Mouse (Mus musculus): ENCODE data around the gene Ppp1r21.

Ppp1r21 gene

DNA sequence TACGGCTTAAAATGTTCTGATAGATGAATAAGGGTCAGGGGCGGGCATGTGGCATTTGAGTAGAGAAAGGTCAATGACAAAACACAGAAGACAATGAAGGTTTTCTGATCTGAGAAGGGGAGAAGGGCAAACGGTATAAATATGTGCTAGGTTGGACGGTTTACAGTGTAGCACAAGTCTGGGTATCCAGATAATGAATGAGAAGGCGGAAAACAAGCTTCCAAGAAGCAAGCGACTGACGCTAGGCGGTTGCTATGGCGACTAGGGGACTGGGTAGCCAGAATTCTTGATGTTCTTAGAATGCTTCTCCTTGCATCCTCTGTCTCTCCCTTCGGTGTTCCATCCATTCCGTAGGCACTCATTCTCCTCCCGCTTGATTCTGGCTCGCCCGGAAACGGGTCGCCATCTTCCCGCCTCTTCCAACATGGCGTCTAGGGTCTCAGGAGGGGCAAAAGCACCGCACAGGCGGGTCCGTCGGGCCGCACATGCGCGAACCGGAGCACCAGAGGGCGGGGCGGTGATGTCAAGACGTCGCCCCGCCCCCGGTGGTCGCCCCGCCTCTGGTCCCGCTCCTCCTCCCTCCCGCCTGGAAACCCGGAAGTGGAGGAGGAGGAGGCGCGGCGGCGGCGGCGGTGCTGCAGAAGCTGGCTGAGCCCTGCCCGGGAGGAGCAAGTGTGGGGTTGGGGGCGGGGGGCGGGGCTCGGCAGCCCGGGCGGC is at the start of gene Ppp1r21:
Gene Ppp1r21, plus strand, starts transcription at position 600 of the 717 bp plus-strand sequence.
- POLR2A ChIA-PET = interaction anchor here (0.6 to 3.2 kb wide), 51 partner anchors 9 to 1464 kb away, joined by 3 to 32 read pairs (median 4); partner anchors contain the start of genes Foxn2 (in 2 of the 4), Msh6 (in 2 of the 4) and Ston1 (in 1 of the 4)
- CTCF ChIA-PET = interaction anchor here (0.5 to 1.4 kb wide), 12 partner anchors 18 to 556 kb away, joined by 3 to 13 read pairs (median 4); no protein-coding TSS in a partner anchor

- POLR2A ChIA-PET = interaction anchor here in 3 of 4 experiments (1.0 to 2.2 kb wide), 8 partner anchors 11 to 133 kb away, joined by 3 to 8 read pairs (median 4); partner anchors contain the start of gene Foxn2 (in 1 of the 3)
- CTCF ChIA-PET = interaction anchor here in 1 of 4 experiments (0.5 kb wide), 1 partner anchor 399 kb away, joined by 3 read pairs; no protein-coding TSS in a partner anchor
Measured at GRCm38 (mm10) chr17:88480369-88480768, 49.5 kb upstream of the Ppp1r21 start.

DNA sequence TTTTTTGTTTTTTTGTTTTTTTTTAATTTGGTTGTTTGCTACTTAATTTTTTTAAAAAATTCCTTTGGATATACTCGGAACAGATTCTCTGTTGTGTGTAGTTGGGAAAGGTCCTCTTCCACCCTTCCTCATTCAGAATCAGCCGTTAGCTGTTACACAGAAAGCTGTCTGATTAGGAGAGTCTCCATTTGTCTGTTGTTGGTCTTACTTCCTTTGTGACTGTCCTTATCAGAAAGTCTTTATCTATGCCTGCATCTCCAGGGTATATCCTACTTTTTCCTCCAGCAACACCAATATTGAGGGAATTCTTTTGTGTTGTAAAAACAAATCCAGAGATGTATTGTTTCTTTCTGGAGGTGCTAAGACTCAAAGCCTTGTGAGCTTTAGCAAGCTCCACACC is 48.9 kb upstream of the Ppp1r21 start:
- ChIA-PET POLR2A (interaction anchor here in 3 of 4 experiments (0.9 to 2.2 kb wide), 9 partner anchors 12 to 134 kb away, joined by 3 to 8 read pairs (median 4); partner anchors contain the start of gene Foxn2 (in 1 of the 3)), CTCF (no interaction called here)

GRCm38 (mm10) chr17:88481587-88481986 is 48.3 kb upstream of the Ppp1r21 start:
- ChIA-PET POLR2A (interaction anchor here in 2 of 4 experiments (0.9 to 2.2 kb wide), 5 partner anchors 13 to 40 kb away, joined by 3 to 8 read pairs (median 5); no protein-coding TSS in a partner anchor), CTCF (no interaction called here)

DNA sequence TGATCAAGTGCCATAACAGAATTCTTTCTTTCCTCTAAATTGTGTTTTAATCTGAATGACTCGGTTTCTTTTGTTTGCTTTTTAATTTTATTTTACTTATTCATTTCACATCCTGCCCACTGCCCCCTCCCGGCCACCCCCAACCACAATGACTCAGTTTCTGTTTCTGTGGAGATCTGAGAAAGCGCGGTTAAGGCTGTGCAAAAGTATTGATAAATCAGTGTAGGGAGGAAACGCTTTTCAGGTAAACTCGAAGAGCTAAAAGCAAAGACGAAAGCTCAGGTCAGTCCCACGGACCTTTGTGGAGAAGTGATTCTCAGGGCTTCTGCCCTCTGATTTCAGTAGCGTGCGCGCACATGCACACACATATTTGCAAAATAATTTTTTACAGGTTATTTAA is 45.4 kb upstream of the Ppp1r21 start:
- CTCF ChIA-PET = no interaction called here
- POLR2A ChIA-PET = interaction anchor here in 3 of 4 experiments (0.9 to 2.1 kb wide), 16 partner anchors 9 to 228 kb away, joined by 3 to 7 read pairs (median 4); partner anchors contain the start of gene Foxn2 (in 1 of the 3)

DNA sequence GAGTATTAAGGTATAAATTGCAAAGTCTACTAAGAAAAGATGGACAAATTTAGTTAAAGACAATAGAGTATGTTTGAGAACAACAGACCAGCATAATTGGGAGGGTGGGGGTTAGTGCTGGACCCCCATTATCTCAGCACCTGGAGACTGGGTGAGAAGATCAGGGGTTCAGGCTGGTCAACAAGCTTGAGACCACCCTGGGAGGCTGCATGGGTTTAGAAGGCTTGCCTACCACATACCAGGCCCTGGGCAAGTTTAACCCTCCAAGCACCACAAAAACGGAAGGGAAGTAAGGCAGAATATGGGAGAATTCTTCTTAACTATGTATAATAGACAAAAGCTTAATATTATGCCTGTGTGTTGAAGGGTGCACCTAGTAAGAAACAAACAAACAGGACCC is 45.0 kb upstream of the Ppp1r21 start:
- ChIA-PET CTCF (no interaction called here), POLR2A (interaction anchor here in 3 of 4 experiments (0.9 to 2.1 kb wide), 12 partner anchors 9 to 228 kb away, joined by 3 to 7 read pairs (median 4); partner anchors contain the start of gene Foxn2 (in 1 of the 3))

DNA sequence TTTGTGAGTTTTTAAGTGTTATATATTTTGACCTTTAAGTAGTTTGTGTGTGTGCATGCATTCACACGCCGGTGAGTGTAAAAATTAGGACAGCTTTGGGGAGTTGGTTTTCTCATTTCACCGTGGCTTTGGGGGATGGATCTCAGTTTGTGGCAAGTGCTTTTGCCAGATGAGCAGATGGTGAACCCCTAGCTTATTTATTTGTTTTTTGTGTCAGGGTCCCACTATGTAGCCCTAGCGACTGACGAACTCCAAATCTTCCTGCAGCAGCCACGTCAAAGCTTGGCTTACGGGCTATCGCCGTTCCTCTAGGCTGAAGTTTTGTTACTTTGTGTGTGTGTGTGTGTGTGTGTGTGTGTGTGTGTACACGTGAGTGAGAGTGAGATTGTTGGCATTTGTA is 39.4 kb upstream of the Ppp1r21 start:
- CTCF ChIA-PET = interaction anchor here in 1 of 4 experiments (0.7 kb wide), 1 partner anchor 78 kb away, joined by 4 read pairs; no protein-coding TSS in a partner anchor
- POLR2A ChIA-PET = interaction anchor here in 3 of 4 experiments (0.6 to 1.9 kb wide), 10 partner anchors 14 to 1734 kb away, joined by 3 to 6 read pairs (median 3); no protein-coding TSS in a partner anchor

DNA sequence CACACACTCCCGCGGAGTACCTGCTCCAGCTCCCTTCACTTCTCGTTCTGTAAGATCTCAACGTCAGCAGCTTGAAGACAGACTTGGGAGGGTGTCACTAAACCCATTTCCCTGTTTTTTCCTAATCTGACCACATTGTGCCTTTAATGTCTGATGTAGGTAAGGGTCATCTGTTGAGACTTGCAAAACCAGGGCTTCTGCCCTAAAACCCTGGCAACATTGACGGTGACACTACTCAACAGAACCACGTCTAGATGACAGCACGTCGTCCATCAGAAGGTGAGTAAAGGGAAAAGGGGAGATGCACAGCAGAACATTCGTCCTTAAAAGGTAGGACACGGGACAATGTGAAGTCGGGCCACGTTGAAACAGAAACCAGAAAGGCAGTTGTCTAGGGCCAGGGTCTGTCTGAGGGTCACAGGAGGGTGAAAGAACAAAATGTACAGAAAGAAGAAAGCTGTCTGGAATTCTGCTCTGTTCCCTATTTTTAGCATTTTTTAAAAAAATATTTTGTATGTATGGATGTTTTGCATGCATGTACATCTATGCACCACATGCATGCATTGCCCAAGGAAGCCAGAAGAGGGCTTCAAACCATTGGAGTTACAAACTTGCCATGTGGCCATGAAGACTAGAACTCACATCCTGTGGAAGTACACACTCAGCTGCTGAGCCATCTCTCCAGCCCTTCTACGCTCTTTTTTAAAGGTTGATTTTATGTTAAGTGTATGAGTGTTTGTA is 38.4 kb upstream of the Ppp1r21 start:
- ChIA-PET CTCF (no interaction called here), POLR2A (interaction anchor here in 2 of 4 experiments (0.6 to 2.4 kb wide), 8 partner anchors 14 to 83 kb away, joined by 3 to 7 read pairs (median 4); no protein-coding TSS in a partner anchor)

- POLR2A ChIA-PET = interaction anchor here in 2 of 4 experiments (0.7 to 4.1 kb wide), 3 partner anchors 13 to 84 kb away, joined by 3 to 43 read pairs (median 7); no protein-coding TSS in a partner anchor
- CTCF ChIA-PET = no interaction called here
Measured at GRCm38 (mm10) chr17:88492107-88492460, 37.8 kb upstream of the Ppp1r21 start.

DNA sequence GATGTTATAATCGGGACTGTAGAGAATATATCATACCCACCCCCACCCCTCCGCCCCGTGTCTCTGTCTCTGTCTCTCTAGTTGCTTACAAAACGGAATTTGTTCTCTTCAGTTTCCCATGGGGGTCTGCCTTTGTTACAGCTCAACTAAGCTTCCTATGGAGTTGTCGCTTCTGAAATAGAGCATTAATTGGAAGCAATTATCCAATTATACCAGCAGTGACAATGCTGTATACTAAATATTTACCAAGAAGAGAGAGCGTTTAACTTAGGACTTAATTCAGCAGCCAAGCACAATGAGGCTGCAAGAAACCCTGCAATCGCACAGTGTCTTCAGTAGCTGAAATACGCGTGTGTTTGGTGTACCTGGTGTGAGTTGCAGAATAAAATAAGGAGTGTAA is 36.4 kb upstream of the Ppp1r21 start:
- ChIA-PET CTCF (interaction anchor here in 2 of 4 experiments (0.8 to 2.2 kb wide), 2 partner anchors 17 to 510 kb away, joined by 4 to 7 read pairs; no protein-coding TSS in a partner anchor), POLR2A (interaction anchor here (0.6 to 4.1 kb wide), 22 partner anchors 9 to 464 kb away, joined by 3 to 43 read pairs (median 6); partner anchors contain the start of gene Foxn2 (in 1 of the 4))

DNA sequence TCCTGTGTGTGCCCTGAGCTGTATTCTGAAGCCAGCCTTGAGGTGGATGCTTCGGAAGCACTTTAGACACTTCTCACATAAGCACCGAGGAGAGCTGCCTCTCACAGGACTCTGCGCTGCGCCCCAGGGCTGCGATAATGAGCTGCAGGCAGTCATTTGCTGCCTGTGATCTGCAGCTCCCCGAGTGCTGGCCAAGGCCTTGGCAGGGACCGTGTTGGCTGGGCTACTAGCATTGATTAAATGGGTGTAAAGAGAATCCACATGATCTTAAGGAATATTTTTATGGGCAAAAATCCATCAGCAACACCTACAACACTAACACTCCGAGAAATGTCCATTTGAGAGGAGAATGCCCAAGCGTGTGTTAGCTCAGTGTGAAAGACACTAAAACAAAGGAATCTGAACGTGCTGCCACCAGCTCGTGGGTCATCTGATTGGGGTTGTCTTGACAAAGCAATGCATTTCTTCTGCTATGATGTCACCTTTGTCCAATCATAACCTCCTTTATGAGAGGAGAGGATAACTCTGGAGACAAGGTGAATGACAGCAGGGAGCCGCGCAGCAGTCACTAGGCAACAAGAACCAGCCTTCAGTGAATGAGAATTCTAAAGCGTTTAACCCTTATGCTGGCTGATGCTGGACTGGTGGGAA is 35.7 kb upstream of the Ppp1r21 start:
- ChIA-PET POLR2A (interaction anchor here (0.6 to 4.1 kb wide), 23 partner anchors 8 to 465 kb away, joined by 3 to 43 read pairs (median 6); partner anchors contain the start of gene Foxn2 (in 1 of the 4)), CTCF (interaction anchor here in 1 of 4 experiments (2.2 kb wide), 1 partner anchor 16 kb away, joined by 7 read pairs; no protein-coding TSS in a partner anchor)

DNA sequence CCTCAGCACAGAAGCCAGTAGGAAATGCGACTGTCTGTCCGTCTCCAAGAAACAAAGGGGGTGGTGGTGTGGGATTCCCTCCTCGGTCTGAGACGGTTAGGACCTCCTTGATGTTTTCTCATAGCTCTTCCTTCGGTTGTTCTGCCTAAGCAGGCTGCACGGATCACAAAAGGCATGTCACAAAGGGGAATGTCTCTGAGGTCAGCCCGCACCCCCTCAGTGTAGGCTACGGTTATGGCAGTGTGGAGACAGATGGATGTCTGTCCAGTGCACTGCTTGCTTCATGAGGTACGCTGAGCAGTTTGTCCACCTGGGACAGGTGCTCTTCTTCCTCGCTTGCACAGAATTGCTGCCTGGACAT is 35.2 kb upstream of the Ppp1r21 start:
- ChIA-PET POLR2A (interaction anchor here in 3 of 4 experiments (0.5 to 4.1 kb wide), 13 partner anchors 8 to 238 kb away, joined by 3 to 43 read pairs (median 5); partner anchors contain the start of gene Foxn2 (in 1 of the 3)), CTCF (no interaction called here)

DNA sequence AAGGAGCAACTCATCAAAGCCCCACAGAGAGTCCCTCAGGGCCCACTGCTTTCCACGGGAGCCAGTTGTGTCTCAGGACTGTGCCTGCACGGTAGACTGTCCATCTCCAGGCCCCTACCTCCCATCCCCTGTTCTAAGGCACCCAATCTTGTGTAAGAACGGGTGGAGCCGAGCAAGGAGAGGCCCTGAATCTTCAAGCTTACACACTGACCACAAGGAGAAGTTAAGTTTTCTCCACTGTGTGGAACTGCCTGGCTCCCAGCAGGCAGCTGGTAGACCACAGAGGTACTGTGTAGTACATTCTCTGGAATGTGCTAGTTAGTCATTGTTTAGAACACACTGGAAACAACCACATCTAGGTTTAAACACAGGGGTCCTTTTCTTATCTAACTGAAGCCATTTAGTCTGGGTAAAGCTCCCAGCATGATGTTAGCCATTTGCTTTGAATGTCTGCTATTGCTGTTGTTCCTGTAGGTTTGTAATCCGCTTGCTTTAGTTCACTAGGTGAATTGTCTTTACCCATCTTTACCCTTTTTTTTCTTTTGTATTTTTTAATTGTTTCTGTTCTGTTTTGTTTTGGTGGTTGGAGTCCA is 31.7 kb upstream of the Ppp1r21 start:
- ChIA-PET CTCF (interaction anchor here in 1 of 4 experiments (0.8 kb wide), 1 partner anchor 9 kb away, joined by 3 read pairs; no protein-coding TSS in a partner anchor), POLR2A (interaction anchor here in 3 of 4 experiments (1.1 to 4.5 kb wide), 17 partner anchors 9 to 242 kb away, joined by 3 to 69 read pairs (median 4); partner anchors contain the start of gene Foxn2 (in 1 of the 3))

DNA sequence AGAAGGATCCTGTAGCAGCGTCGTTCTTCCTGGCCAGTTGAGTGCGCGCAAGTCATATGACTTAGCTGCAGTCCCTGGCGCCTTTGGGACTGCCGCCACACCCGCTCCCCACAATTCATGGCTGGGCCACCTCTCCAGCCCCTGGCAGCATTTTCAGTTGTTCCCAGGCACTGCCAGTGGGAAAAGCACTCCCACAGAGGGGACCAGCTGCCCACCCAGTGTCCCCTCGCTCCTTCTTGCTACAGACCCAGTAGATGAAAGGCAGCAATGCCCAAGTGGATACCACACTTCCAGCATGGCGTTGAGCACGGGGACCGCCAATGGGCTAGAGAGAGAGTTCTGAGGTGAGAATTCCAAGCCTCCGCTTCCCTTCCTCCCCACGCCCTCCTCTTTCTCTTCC is 25.9 kb upstream of the Ppp1r21 start:
- POLR2A ChIA-PET = interaction anchor here in 1 of 4 experiments (2.9 kb wide), 1 partner anchor 248 kb away, joined by 19 read pairs; no protein-coding TSS in a partner anchor

GRCm38 (mm10) chr17:88505275-88505723 is 24.6 kb upstream of the Ppp1r21 start:
- ChIA-PET POLR2A (interaction anchor here (0.6 to 6.6 kb wide), 29 partner anchors 8 to 532 kb away, joined by 3 to 43 read pairs (median 5); partner anchors contain the start of genes Foxn2 (in 2 of the 4), Msh6 (in 2 of the 4) and Ppp1r21 (in 1 of the 4)), CTCF (no interaction called here)

More for the DNA sequence above, 25.9 kb upstream of the Ppp1r21 start:
- CTCF ChIA-PET = no interaction called here

DNA sequence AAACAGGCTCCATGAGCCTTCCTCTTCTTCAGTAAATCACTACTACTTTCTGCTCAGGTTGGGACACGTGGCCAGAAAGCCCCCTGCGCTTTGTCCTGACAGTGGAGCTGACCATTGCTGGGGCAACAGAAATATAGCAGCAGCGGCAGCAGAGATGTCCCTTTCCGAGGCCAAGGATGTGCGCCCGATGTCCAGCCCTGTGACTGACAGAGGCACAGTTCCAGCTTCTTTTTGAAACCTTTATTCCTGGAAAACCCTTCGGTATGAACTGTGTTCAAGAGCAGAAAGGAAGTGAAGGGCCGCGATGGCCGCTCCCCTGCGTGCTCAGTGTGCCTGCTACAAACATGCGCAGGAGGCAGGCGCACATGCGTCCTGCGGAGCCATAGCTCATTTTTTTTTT is 24.0 kb upstream of the Ppp1r21 start:
- CTCF ChIA-PET = interaction anchor here in 1 of 4 experiments (0.7 kb wide), 1 partner anchor 1139 kb away, joined by 3 read pairs; no protein-coding TSS in a partner anchor

DNA sequence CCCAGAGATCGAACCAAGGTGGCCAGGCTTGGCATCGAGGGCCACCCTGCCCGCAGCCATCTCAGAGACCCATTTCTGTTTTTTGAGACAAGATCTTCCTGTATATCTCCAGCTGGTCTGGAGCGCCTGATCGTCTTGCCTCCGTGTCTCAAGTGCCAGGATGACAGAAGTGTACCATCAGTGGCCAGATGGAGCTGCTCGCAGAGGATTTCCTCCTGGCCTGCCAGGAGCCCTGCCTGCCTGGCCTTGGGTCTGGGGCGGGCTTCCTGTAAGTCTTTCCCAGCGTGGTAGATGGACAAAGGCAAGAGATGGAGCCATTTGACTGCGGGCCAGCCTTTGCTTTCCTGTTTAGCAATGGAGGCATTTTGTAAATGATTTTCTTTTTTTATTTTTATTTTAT is 22.5 kb upstream of the Ppp1r21 start:
- ChIA-PET CTCF (no interaction called here), POLR2A (interaction anchor here in 2 of 4 experiments (0.9 to 6.6 kb wide), 15 partner anchors 9 to 534 kb away, joined by 3 to 95 read pairs (median 15); partner anchors contain the start of gene Msh6 (in 1 of the 2))

More for the DNA sequence above, 24.0 kb upstream of the Ppp1r21 start:
- POLR2A ChIA-PET = interaction anchor here (0.6 to 6.6 kb wide), 41 partner anchors 9 to 1494 kb away, joined by 3 to 43 read pairs (median 4); partner anchors contain the start of genes Foxn2 (in 2 of the 4), Msh6 (in 2 of the 4) and Ppp1r21 (in 1 of the 4)

Data from embryonic stem cell, embryonic (primary cell).